Mouse (Mus musculus) monocyte, adult 2 months (primary cell): Measurements from ENCODE around the gene Olfr148.

Experiments used
- DNase-seq, 2 experiments: peaks; one replicate each; pipeline ENCODE4 v3.0.0; 2022; ENCODE audit warnings: low spot score in 2 of 2, low read depth in 1 of 2

Olfr148 gene

DNA sequence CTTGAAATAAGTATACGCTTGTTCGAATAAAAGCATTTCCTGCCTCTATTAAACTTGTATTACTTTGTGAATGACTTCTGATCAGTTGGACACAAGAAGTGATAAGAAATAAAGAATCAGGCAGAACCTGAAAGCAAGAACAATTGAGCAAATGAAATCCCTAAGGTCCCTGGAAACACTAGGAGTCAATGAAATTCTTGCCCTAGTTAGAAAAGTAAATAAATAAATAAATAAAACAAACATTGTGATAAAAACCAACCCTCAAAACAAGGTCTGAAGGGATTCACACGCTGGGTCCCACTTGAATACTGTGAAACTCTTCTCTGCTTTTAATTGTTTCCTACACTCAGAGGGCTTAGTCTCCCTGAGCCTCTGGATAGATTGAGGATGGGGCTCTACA, at the start of gene Olfr148:
Gene Olfr148 (plus strand): TSS at position 301 of the 400 bp plus-strand sequence.
- DNase-seq = no peak

DNA sequence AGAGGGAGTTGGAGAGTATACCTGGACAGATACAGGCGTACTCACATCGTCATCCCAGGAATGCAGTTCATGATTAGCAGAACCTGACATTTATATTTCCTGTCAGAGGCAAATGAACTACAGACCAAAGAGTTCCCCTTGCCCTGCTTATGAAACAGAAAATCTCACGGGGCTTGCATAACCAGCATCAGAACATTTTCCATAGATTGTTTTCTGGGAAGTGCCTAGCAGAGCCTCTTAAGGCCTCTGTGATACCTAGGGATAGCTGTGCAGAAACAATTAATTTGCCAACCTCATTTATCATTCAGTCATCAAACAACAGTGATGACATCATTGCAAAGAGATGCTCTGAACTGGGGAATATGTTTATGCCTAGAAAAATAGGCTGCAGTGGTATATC, 35.0 kb upstream of the Olfr148 start, which contains the start of gene Olfr959:
Gene Olfr959 (minus strand): TSS at position 101 of the 400 bp plus-strand sequence.
- DNase-seq = no peak

DNA sequence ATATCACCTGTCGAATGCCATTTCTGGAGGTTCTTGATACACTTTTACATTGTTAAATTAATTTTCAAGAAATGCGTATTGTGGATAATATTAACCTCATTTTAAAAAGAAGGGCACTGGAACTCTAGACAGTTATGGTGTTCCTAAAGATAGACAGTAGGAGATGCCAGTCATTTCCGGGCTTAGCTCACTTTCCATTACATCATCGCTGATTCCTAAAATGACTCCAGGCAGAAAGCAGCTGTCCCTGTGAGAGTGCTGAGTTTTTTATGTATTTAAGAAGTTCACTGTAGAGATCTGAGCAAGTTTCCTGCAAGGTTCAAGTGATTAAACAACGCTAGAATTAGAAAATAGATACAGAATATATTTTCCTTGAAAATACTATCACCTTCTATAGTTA, 33.4 kb upstream of the Olfr148 start:
- no peak for DNase-seq

DNA sequence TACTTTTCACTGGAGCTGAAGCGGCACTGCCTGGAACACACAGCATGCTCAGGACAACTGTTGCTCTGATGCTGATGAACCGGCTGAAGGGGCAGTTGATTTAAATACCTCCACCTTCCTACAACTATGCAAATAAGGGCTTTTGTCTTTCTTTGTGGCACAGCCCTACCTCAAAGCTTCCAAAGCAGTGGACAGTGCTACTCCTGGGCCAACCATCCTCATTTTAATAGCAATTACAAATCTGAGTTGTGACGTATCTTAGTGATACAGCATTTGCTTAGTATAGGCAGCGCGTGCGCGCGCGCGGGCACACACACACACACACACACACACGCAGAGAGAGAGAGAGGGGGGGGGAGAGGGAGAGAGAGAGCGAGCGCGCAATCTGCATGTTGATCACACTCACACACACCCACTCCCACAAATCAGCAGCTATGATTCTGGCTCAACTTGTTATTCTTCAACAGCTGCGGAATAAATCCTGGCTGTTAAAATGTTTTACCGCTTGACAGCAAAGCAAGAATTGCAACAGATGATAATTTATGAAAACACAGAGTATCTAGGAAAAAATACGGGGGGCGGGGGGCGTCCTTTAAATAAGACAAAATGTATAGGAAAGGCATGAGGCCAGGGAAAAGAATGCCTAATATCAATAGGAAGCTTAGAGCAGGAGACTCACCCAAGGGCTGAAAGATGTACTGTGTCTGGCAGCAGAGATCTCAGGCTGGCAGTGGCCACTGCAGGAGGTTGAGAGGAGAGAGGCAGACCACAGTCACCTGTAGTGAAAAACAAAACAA, 7.7 kb upstream of the Olfr148 start:
- DNase-seq = no peak

DNA sequence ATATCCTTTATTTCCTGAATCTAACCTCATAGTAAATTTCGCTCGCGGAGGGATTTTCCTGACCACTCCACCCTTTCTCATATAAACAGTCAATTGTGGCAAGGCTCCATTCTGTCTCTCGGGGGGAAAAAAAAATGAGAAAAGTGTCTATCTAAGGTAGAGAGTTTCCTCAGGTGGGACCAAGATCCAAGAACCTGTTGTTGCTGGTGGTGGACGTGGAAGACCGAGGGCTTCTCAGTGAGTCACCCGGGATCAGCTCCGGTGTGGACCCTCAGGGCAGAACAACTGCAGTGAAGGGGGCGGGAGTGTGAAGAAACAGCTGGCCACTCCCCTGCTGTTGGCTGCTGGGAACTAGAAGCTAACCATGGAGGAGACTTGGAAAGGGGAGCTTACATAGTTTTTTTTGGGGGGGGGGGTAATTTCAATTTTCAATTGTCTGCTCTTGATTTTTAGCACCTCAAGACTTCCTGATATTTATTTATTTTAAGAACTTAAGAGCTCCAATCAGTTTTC, 7.1 kb upstream of the Olfr148 start:
- DNase-seq = no peak

DNA sequence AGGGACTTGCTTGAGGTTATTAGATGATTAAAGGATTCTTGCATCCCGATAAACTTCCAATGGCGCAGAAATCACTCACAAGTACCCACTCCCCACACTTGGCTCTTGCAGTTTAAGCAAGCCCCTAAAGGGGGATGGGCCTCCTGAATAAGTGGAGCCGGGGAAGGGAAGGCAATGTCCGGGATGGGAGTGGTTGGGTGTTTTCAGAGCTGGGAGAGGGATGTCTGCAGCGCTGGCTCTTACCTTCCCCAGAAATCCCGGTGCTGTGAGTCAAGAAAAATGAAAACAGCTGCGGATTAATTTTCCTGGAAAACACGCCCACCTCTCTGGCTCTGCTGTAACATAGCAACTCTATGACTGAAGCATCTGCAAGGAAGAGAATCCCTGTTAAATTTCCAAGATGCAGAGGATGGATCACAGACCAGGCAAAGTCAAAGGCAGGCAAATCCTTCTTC, 6.4 kb upstream of the Olfr148 start, which contains the start of gene AW551984:
Gene AW551984 (minus strand): TSS at position 405 of the 455 bp plus-strand sequence.
- no peak for DNase-seq

DNA sequence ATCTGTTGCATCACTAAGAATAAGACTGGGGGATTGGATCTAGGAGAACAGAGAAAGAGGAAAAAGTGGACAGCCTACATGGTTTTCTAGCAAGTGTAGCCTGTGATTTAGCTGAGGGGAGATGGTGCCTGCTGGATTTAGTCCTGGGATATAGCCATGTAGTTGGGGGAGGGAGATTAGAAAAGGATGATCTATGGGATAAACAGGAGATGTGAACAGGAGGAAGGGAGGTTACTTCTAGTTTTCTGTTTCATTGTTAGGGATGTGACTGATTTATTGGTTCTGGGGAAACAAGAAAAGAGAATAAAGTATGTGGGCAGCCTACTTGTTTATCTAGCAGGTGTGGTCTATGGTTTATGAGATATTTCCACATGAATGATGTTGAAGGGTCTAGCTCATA, 2.0 kb upstream of the Olfr148 start:
- no peak for DNase-seq

DNA sequence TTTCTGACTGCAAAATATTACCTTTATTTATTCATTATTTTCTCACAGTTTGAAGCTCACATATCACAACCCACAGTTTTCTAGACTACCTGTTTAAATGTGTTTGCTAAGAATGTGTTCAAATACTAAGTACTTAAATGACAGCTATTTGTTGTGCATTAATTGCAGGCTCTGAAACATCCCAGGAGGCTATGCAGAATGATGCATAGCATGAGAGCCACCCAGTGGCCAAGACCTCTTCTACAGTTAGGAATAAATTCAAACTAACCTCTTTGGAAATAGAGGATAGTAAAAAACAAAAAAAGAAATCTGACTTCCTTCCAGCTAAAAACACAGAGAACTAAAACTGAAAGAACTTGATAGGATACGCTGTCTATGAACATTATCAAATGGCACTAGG, 1.5 kb downstream of the Olfr148 start:
- no peak for DNase-seq

DNA sequence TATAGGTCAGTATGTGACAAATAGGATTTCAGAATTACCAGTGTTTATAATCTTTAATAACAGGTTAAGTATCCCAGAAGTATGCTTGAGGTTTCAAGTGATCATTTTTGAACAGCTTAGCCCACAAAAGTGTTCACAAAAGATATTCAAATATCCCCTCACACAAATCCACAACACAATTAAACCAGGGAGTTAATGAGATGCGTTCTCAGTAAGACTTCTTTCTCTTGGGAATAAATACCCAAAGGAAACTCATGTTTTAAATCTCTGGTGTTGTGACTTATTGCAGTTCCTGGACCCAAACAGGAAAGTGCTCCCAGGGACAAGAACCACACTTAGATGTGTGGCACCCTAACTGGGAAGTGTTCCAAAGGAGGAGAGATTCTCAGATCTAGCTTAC, 10.6 kb downstream of the Olfr148 start, which contains the start of gene Olfr960:
Gene Olfr960 (plus strand): TSS at position 301 of the 400 bp plus-strand sequence.
- no peak for DNase-seq

DNA sequence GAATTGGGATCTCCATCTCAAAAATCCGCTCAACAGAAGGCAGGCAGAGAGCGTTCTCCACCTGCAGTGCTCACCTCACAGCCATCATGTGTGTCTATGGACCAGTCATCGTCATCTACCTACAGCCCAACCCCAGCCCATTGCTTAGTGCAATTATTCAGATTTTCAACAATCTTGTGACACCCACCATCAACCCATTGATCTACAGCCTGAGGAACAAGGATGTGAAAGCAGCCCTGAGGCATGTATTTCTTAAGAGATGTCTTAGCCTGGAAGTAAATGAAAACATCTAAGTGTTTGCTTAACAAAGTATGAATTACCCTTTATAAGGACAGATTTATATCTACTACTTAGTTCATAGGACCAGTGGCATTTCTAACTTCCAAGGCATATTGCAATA, 13.3 kb downstream of the Olfr148 start:
- no peak for DNase-seq

DNA sequence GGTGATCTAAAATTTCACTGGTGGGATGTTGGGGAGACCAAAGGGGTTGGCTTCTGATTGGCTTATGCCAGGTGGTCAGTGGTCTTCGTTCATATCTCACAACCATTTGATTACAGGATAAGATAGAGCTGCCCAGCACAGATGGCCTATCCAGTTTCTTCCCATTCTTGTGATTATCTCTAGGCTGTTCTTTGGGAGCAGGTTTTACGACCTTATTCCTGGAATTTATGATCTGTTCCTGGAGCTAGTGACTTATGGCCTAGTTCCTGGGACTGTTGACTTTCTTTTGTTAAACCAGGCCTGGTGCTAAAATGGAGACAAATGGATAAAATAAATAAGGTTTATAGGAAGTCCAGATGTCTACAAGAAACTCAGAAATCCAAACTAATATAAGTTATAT, 14.3 kb downstream of the Olfr148 start:
- no peak for DNase-seq

DNA sequence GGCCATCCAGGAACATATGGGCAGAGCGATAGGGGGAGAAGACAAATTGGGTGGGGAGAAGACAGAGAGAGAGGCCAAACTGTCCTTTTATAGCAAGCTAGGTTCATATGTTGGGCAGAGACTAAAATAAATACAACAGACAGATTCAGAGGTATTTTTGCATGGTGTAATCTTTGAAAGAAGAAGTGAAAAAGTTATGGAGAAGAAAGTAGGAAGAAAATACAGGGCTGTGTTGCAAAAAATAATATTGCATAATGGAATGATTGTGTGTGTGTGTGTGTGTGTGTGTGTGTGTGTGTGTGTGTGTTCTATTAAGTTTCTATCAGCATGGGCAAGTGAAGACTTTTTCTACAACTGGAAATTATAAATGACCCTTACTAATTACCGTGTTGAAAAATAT, 18.6 kb downstream of the Olfr148 start:
- DNase-seq = no peak

DNA sequence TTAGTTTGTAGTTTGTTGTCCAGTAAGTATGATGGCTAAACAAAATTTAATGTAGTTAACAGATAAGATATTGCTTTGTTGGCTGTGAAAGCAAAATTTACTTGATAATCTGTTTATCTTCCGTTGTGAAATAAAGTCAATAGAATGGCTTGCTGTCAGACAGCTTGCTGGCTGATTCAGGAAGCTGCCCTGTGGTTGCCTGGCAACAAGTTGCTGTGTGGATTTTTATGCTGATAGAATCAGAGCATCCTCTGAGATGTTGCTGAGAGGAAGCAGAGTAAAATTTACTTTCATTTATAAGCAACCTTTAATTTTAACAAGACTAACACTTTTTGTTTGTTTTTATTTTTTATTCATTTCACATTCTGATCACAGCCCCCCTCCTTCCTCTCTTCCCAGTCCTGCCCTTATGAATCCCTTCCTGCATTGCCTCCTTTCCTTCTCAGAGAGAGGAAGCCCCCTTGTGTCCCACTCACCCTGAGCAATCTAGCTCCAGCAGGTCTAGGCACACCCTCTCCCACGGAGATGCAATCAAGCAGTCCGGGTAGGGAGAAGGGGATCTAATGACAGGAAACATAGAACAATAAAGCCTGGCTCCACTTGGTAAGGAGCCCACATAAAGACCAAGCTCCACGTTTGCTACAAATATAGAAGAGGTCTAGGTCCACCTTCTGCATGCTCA, 23.6 kb downstream of the Olfr148 start:
- no peak for DNase-seq

DNA sequence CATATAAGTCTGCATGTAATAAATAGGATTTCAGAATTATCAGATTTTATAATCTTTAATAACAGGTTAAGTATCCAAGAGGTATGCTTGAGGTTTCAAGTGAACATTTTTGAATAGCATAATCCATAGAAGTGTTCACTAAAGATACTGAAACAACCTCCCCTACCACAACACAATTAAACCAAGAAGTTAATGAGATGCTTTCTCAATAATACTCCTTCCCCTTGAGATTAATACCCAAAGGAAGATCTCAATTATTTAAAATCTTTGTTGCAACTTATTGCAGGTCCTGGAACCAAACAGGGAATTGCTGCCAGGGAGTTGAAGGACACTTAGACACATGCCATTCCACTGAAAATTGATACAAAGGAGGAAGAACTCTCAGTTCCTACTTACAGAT, 34.3 kb downstream of the Olfr148 start, which contains the start of gene Olfr961:
Gene Olfr961 (plus strand): TSS at position 301 of the 400 bp plus-strand sequence.
- no peak for DNase-seq

DNA sequence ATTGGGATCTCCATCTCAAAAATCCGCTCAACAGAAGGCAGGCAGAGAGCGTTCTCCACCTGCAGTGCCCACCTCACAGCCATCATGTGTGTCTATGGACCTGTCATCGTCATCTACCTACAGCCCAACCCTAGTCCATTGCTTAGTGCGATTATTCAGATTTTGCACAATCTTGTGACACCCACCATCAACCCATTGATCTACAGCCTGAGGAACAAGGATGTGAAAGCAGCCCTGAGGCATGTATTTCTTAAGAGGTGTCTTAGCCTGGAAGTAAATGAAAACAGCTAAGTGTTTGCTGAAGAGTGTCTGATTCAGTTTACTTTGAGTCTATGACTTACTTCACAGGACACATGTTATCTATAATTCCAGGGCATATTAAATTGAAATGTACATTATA, 36.9 kb downstream of the Olfr148 start:
- no peak for DNase-seq

DNA sequence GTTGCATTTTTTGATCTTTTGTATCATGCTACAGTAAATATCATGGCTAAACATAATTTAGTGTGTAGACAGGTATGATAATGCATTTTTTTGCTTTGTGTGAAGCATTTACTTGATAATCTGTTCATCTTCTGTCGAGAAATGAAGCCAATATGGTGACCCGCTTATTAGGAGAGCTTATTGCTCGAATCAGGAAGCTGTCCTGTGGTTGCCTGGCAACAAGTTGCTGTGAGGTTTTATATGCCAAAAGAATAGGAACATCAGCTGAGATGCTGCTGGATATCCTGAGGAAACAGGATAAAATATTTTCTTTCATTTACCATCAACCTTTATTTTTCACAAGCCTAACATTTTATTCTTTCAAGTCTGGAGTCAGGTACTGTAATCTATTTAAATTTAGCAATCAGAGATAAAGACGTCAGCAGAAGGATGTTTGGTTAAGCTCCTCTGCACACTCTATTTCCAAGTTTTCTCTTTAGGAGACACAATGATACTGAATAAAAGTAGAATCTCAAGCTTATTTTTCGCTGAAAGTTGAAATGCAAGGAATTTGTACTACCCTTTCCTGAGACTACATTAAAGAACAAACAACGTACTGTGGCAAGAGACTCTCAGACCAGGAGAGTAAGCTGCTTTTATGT, 44.4 kb downstream of the Olfr148 start:
- DNase-seq = no peak
